Mouse (Mus musculus): ENCODE results near the gene Pam16. TPM values are rescaled to one million over a fixed set of nuclear protein-coding genes. Genes with fewer than 3 reads are reported as not detected.

Gene Pam16
- polyA plus RNA-seq (2012; rRNA removed), result 17.5 and 20.2 TPM in 2 replicates

GRCm38 (mm10) chr16:4624481-4625110 lies at the start of gene Pam16:
Gene Pam16 (minus strand): TSS chr16:4624988.

GRCm38 (mm10) chr16:4639831-4640237 lies 15.0 kb upstream of the Pam16 start, which contains the start of the genes Vasn and Dnaja3:
Gene Vasn (plus strand): TSS chr16:4639941.
Gene Dnaja3 (plus strand): TSS chr16:4639989.

GRCm38 (mm10) chr16:4593971-4594813 lies 30.6 kb downstream of the Pam16 start, which contains the start of gene Glis2:
Gene Glis2 (plus strand): TSS chr16:4594713.

Other genes with a start within 250 kb of the Pam16 start
- gene Adcy9, start 204.5 kb downstream of the Pam16 start, polyA plus RNA-seq (2012; rRNA removed), result 8.3 and 11.4 TPM in 2 replicates
- 1.6 and 1.9 TPM in 2 replicates for gene Srl, start 83.2 kb downstream of the Pam16 start, polyA plus RNA-seq (2012; rRNA removed)
- gene Tfap4, start 65.1 kb downstream of the Pam16 start, polyA plus RNA-seq (2012; rRNA removed), result 10.6 and 11.7 TPM in 2 replicates
- gene Glis2, start 30.3 kb downstream of the Pam16 start, polyA plus RNA-seq (2012; rRNA removed), result 18.3 and 19.0 TPM in 2 replicates
- gene Vasn, start 15.0 kb upstream of the Pam16 start, polyA plus RNA-seq (2012; rRNA removed), result 19.5 and 20.6 TPM in 2 replicates
- 20.0 and 21.0 TPM in 2 replicates for gene Dnaja3, start 15.0 kb upstream of the Pam16 start, polyA plus RNA-seq (2012; rRNA removed)
- gene Coro7, start 54.8 kb upstream of the Pam16 start, polyA plus RNA-seq (2012; rRNA removed), result 52.6 and 56.6 TPM in 2 replicates
- gene Nmral1, start 94.4 kb upstream of the Pam16 start, polyA plus RNA-seq (2012; rRNA removed), result 5.5 and 5.8 TPM in 2 replicates
- 13.3 and 16.3 TPM in 2 replicates for gene Hmox2, start 101.4 kb upstream of the Pam16 start, polyA plus RNA-seq (2012; rRNA removed)
- 58.9 and 69.7 TPM in 2 replicates for gene Cdip1, start 165.3 kb upstream of the Pam16 start, polyA plus RNA-seq (2012; rRNA removed)
- not detected in 2 replicates for gene 4930562C15Rik, start 210.4 kb upstream of the Pam16 start, polyA plus RNA-seq (2012; rRNA removed)